Mouse (Mus musculus) thymus, postnatal 4 days (tissue): ENCODE data around the gene Pcnx.
"Not testable (repeated sequence)": the region's sequence is repeated elsewhere in the genome, so short reads cannot be mapped to it uniquely, and the experiment has no call there.

Experiments used
- DNase-seq: peaks from one replicate; pipeline ENCODE4 v3.0.0; 2021

The Pcnx gene

DNA sequence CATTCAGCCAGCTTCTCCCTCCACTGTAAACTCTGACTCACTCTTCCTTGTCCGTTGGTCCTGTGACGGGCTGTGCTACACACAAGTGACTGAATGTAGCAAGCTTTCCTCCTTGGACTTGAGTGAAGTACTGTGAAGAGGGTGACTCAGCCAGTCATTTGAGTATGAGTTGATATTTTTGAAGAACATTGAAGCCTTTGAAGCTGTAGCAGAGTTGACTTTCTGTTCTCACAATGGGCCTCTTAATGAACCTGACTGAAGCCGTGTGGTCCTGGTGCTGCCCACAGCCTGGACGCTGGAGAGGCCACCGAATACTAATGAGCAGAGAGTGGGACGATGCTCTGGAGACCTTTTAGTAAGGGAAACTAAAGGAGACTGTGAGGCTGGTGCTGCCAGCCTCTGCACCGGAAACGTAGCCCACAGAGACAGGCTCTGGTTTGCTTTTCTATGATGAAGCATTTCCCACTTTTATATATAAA lies 112.1 kb downstream of the Pcnx start:
- no peak for DNase-seq

DNA sequence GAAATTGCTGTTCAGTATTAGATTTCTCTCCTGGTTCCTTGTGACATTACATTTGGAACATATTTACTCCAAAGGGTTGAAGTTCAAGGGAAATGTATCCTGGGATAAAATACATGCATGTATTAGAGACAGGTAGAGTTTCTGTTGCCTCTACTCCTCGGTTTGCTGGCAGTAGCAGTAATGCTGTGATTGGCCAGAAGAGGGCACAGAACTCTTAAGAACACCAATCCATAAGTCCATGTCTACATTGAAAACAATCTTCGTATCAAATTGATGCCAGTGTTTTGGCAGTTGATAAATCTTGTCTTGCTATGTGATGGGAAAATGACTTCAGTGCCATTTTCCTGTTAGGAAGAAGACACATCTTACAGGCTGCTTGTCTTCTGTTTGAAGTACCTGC lies 115.0 kb downstream of the Pcnx start:
- DNase-seq, result peak; percentile 66

- no peak for DNase-seq
Measured at GRCm38 (mm10) chr12:81977346-81977745, 117.5 kb downstream of the Pcnx start.

DNA sequence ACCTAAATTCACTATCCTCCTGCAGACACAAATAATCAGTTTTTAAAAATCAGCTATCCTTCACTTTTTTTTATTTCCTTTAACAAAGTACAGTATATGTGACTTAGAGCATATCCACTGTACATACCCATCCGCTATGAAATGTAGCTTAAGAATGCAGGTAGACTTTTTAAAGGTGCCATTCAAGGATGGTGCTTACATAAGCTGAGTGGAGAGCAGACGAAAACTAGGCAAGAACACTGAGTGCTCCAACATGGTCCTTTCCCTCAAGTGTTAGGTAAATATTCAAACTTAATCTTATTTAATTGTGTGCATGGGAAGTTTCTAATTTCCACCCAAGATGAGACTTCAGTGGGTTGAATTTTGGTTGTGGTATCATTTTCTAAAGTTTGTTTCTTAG lies 119.5 kb downstream of the Pcnx start:
- no peak for DNase-seq

- DNase-seq, result no peak
Measured at GRCm38 (mm10) chr12:81992106-81992505, 132.3 kb downstream of the Pcnx start.

DNA sequence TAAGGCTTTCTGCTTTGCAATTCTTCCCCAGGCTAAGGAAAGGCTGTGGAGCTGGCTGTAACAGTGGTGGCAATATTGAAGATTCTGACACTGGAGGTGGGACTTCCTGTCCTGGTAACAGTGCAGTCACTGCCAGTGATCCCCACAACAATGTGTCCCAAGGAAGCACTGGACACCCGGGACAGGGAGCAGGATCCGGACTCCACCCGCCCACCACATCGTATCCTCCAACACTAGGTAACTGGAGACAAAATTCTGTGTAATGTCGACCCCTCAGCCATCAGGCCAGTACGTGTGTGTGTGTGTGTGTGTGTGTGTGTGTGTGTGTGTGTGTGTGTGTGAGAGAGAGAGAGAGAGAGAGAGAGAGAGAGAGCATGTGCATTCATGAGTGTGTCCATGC lies 133.2 kb downstream of the Pcnx start:
- no peak for DNase-seq

- DNase-seq, result no peak
Measured at GRCm38 (mm10) chr12:81994911-81995667, 135.3 kb downstream of the Pcnx start.

DNA sequence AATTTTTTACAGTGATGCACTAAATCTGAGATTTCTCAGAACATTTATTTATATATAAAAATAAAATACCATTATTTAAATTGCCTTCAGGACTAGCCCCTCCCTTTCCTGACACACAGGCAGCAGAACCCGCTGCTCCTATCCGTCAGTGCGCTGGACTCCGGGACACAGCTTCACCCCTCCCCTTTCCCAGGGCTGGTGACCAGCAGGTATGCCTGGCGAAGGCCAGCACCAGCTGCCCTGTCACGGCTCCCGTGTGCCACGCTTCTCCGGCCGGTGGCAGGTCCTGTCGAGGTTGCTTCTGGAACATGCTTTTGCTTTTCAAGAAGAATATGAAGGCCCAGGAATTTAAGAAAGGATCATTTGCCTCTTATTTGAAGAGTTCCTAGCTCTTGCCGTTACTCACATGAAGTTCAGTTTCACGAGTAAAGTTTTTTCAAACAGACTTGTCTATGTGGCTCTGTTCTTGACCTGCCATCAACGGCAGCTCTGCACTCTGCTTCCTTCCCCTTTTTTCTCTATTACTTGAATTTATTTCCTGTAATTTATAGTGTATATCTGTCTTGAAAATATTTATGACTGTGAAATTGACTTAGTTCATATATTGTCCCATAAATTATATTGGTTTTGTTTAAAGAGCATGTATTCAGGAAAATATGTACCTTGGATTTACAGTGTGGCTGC lies 137.0 kb downstream of the Pcnx start:
- no peak for DNase-seq

DNA sequence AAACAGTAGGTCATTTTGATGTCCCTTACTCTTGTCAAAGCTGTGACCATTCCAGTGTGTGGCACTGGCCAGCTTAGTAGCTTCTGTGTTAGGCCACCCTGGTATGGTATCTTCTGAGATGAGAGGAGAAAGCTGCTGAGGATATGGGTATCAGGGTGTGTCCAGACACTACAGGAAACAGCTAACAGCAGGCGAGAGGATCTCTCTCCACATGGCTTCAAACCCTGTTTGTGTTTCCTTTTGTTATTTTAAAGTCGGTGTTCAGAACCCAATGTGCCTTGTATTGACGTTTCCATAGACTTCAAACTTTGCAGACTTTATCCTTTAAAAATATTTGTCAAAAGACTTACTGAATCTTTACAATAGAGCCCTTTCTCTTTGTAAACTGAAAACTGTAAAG lies 137.7 kb downstream of the Pcnx start:
- DNase-seq, result no peak

DNA sequence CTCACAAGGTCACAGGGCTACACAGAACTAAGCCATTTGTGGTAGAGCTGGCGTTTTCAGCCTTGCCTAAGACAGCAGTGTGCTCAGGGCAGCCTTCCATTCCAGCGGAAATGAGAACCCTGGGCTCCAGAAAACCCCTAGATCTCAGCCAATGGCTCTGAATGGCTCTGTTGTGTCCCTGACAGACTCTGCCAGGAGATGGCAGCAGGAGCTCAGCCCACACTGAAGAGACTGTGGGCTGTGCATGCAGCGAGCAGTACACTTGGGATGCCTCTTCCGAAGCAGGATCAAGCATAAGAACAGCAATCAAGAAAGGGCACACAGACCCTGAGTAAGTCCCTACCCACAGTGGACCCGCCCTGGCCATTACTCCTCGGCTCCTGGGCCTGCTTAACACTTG lies 142.9 kb downstream of the Pcnx start:
- DNase-seq, result not testable (repeated sequence)

GRCm38 (mm10) chr12:82025901-82026633 lies 166.2 kb downstream of the Pcnx start:
- DNase-seq, result not testable (repeated sequence)

DNA sequence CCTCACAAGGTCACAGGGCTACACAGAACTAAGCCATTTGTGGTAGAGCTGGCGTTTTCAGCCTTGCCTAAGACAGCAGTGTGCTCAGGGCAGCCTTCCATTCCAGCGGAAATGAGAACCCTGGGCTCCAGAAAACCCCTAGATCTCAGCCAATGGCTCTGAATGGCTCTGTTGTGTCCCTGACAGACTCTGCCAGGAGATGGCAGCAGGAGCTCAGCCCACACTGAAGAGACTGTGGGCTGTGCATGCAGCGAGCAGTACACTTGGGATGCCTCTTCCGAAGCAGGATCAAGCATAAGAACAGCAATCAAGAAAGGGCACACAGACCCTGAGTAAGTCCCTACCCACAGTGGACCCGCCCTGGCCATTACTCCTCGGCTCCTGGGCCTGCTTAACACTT lies 173.7 kb downstream of the Pcnx start:
- not testable (repeated sequence) for DNase-seq

DNA sequence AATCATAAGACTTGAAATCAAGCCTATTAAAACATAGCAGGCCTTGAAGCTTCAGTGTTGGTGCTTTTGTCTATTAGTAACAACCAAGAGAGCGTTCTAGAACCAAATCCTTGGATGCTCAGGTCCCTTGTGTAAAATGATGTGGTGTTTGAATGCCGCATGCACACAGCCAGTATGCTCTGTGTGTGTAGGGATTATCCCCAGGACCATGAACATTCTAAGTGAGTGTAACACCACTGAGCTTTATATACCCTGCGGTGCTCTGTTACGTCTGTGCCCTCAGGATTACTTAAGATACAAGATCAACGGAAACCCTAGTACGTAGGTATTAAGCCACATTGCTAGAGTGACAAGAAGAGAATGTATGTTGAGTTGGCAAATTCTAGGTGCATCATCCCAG lies 174.2 kb downstream of the Pcnx start:
- not testable (repeated sequence) for DNase-seq

DNA sequence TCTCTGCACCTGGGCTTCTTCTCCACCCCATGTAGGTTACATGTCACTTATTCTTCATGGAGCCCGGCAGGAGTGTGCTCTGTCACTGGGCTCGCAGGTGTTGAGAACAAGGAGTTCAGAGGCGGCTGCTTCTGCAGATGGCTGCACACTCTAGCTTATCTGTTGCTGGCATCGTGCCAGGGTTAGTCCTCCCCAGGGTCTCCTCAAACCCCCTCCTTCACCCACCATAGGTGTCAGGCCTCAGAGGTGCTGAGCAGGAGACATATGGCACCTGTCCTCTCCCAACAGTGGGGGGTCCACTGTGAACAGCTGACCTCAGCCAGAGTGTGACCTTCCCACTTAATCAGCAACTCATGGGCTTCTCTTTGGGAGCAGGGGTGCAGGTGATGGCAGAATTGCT lies 184.3 kb downstream of the Pcnx start:
- not testable (repeated sequence) for DNase-seq
